Mouse (Mus musculus): Measurements from ENCODE around the gene Pld4.

DNA sequence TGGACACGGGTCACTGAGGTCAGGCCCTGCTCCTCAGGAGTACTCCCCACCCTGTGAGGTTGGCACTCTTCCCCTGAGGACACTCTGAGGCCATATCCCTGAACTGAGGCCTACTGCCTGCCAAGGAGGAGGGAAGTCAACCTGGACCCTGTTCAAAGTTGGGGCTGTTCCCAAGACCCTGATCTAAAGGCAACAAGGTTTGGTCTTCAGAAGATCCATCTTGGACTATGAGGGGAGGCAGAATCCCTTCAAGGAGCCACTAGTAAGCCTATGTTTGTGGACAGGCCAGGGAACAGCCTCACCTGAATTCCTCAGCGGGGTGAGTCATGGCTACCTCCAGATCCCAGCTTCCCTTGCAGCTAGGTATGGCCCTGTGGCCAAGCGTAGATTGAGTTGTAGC is 984 bp upstream of the Pld4 start:
- TF ChIP-seq CTCF (IDR thresholded peaks at IDR 0.05; ENCODE audit: low read depth) (no peak), EP300 (IDR thresholded peaks at IDR 0.05; ENCODE audit: low read depth) (no peak)
